Mouse (Mus musculus): ENCODE measurements around the gene Ap3m1. TPM values are rescaled to one million over a fixed set of nuclear protein-coding genes. Genes with fewer than 3 reads are reported as not detected.
A peak's percentile ranks its signal among the peaks of the same experiment; 100 is the strongest.

Gene Ap3m1
- polyA plus RNA-seq, 2 experiments from 2014 or later, result 63.6 to 75.8 TPM

DNA sequence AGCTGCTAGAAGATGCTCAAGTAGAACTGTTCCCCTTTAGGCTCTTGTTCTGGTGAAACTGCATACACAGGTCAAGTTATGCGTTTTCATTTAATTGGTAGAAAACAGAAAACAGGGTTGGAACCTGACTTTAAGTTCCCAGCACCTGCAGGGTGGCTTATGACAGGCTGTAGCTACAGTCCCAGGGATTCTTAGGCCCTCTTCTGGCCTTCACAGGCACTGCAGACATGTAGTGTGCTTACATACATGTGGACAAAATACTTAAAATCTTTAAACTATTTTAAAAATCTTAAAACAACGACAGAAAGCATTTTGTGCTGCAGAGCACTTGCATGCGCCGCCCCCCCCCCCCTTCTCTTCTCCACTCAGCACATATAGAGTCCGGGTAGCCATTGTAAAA is 17.3 kb upstream of the Ap3m1 start:
- ATAC-seq, result no peak

DNA sequence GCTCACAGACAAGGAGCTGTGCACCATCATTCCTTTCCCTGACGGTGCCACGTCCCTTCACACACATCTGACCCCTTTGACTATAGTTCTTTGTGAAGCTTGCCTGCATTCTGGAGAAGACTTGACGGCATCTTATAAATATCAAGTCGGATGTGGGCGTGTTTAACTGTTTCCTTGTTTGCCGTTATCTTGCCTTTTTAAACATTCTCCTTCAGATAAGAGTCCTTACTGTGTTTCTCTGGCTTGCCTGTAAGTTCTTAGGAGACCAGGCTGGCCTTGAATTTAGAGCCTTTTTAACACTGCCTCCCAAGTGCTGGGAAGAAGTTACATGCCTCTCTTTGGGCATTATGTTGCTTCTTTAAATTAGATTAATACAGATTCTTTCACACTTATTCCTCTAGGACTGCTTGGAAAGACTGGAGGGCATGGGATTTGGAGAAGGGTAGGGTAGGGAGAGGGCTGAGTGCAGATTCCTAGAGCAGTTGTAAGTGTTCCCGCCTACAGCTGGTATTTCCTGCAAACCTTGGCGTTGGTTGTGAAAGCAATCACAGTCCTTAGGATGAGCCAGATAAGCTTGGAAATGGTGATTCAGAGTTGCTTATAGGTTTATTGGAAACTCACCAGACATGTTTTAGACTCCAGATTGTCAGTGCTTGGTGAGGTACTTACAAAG is 13.3 kb upstream of the Ap3m1 start:
- ATAC-seq, result no peak

- peak; percentile 77 for ATAC-seq
Observed at GRCm38 (mm10) chr14:21064321-21064720, 12.0 kb upstream of the Ap3m1 start.

- ATAC-seq, result no peak
Observed at GRCm38 (mm10) chr14:21062766-21063513, 10.6 kb upstream of the Ap3m1 start.

DNA sequence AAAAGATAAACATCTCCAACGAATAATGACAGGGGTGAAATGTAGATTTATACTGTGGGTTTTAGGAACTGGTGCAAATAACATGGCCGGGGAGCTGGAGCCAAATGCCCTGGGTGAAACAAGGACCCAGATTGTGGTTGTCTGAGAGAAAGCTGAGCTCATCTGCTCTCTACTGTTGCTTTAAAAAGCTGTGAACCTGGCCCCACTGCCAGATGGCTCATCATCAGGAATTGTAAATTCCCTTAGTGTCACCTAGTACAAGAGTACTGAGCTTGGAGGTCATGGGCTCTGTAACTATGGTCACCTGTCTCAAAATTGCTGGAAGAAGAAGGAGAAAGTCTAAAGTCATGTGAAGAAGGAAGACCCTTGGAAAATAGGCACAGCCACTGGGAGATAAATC is 6.7 kb upstream of the Ap3m1 start:
- no peak for ATAC-seq

DNA sequence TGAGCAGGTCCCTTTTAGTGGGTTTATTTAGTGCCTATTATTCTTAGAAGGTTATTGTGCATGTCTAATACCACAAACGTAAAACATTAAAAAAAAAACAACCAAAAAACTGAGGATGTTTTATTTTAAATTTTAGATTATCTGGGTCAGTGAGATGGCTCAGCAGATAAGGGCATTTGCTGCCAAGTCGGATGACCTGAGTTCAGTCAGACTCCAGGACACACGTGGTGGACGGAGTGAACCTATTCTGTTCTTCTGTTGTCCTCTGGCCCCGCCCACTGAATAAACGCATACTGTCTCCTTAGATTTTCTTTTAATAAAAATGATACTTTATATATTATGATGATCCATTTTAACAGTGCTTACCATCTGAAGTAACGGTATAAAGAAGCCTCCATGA is 1.3 kb upstream of the Ap3m1 start:
- no peak for ATAC-seq

DNA sequence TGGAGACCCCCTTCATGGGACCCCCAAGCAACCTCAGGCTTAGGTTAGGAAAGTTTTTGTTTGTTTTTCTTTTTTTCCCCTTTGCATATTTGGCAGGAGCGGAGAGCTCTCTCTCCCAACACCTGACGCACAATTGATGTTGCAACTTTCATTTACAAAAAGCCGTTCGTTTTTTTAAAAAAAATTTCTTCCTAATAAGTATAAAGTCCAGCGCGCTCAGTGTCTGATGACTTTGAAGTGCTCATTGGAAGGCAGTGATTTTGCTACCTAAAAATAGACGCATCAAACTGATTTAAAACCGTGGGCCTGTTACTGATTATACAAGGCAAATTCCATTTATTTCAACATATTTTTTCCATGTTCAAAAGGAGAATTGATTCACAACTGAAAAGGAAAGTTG is 843 bp upstream of the Ap3m1 start:
- no peak for ATAC-seq

- ATAC-seq, result peak; percentile 5
Observed at GRCm38 (mm10) chr14:21052781-21053130, 448 bp upstream of the Ap3m1 start.

GRCm38 (mm10) chr14:21051380-21052111 is 762 bp downstream of the Ap3m1 start:
- ATAC-seq, result peak; percentile 14

- no peak for ATAC-seq
Observed at GRCm38 (mm10) chr14:21050734-21051133, 1.6 kb downstream of the Ap3m1 start.

GRCm38 (mm10) chr14:21048879-21049278 is 3.4 kb downstream of the Ap3m1 start:
- no peak for ATAC-seq

GRCm38 (mm10) chr14:21047840-21048239 is 4.5 kb downstream of the Ap3m1 start:
- no peak for ATAC-seq

- no peak for ATAC-seq
Observed at GRCm38 (mm10) chr14:21039623-21040022, 12.7 kb downstream of the Ap3m1 start.

- ATAC-seq, result no peak
Observed at GRCm38 (mm10) chr14:21039077-21039476, 13.2 kb downstream of the Ap3m1 start.

- ATAC-seq, result no peak
Observed at GRCm38 (mm10) chr14:21034791-21035190, 17.5 kb downstream of the Ap3m1 start.

GRCm38 (mm10) chr14:21034271-21034670 is 18.0 kb downstream of the Ap3m1 start:
- peak; percentile 33 for ATAC-seq

DNA sequence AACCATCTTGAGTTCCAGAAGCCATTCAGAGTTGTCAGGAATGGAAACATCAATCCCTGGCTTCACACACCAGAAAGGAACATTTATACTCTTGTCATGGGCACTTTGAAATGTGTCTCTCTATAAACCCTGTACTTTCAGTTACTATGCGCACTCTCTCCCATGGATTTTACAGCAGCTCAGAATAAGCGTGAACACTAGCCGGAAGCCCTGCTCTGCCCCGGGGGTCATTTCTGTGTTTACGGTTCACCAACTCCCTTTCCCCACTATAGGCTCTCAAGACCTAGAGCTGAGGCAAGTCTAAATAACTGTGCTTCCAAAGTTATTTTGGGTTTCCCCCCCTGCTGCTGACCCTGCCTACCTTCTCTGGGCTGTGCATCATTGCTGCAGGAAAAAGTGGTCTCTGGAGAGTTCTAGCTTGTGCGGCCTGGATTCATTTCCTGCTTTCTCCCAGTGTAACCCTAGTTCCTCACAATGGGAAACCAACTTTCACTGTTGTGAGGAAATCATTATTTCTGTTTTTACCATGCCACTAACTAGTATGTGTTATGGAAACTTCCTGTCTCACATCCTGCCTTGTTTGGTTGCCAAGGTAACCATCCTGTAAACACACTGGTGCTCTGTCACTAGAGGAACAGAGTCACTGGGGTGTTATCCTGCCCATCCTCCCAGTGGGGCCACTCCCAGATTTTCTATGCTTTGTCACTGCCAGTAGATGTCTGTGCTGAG is 20.4 kb downstream of the Ap3m1 start:
- ATAC-seq, result peak; percentile 96

DNA sequence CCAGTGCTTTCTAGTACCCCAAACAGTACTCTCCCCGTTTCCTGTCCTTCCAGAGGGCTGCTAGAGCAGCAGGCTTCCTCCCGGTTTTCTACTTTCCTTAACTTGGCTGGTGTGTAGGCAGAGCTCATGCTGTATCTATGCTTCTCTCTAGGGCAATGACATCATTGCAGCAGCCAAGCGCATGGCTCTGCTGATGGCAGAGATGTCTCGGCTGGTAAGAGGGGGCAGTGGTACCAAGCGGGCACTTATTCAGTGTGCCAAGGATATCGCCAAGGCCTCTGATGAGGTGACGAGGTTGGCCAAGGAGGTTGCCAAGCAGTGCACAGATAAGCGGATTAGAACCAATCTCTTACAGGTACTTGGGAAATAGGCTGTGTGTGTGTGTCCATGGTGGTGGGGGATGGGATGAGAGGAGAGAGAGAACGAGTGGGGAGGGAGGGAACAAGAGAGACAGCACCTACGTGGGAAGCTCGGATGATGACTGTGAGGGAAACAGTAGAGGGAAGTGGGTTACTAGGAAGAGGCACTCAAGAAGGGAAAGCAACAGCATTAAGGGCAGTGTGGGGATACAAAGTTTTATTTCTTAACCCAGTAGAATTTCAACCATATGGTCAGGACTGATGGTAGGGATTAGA is 23.2 kb downstream of the Ap3m1 start:
- ATAC-seq, result no peak

GRCm38 (mm10) chr14:21027542-21027941 is 24.8 kb downstream of the Ap3m1 start:
- ATAC-seq, result no peak

- ATAC-seq, result no peak
Observed at GRCm38 (mm10) chr14:21020435-21020834, 31.9 kb downstream of the Ap3m1 start.

GRCm38 (mm10) chr14:21018977-21019376 is 33.3 kb downstream of the Ap3m1 start:
- peak; percentile 81 for ATAC-seq

GRCm38 (mm10) chr14:21017871-21018270 is 34.4 kb downstream of the Ap3m1 start:
- no peak for ATAC-seq
